Mouse (Mus musculus): ENCODE results near the gene Olfr1359. TPM values are rescaled to one million over a fixed set of nuclear protein-coding genes. Genes with fewer than 3 reads are reported as not detected.
"Not testable (repeated sequence)": the region's sequence is repeated elsewhere in the genome, so short reads cannot be mapped to it uniquely, and the experiment has no call there.

Olfr1359 gene
- polyA plus RNA-seq, 1 experiment from 2014 or later: not detected

GRCm38 (mm10) chr13:21722993-21723836 lies 25.3 kb downstream of the Olfr1359 start:
- Histone ChIP-seq H3K4me2 (ENCODE audit: low read depth, low read length) (peak overlapping the region; percentile 51; the same call in 1 of the 2 replicates), H3K36me3 (ENCODE audit: control insufficient read depth, insufficient read depth, low read length) (no peaks in the 10 kb centered on the region), H3K4me1 (ENCODE audit: control insufficient read depth, insufficient read depth, low read length) (peaks cover 8% of the 10 kb centered on the region), H3K27me3 (ENCODE audit: control insufficient read depth, insufficient read depth, low read length) (no peaks in the 10 kb centered on the region), H3K9me3 (replicated peaks; ENCODE audit: control insufficient read depth, low read length) (no peaks in the 10 kb centered on the region), H3K9ac (ENCODE audit: low read length) (no peak overlapping the region), H3K27ac (ENCODE audit: low read length) (peak overlapping the region; percentile 86; the same call in 1 of the 2 replicates), H3K4me3 (replicated peaks; ENCODE audit: low read length) (peak overlapping the region; percentile 50; the same call in 1 of the 2 replicates)
- ATAC-seq (ENCODE audit: insufficient read depth, low FRiP score): no peak
- 30% methylated on average over 5 of the region's 5 CpGs for WGBS

GRCm38 (mm10) chr13:21727948-21728572 lies 30.1 kb downstream of the Olfr1359 start:
- Histone ChIP-seq H3K4me2 (ENCODE audit: low read depth, low read length) (no peak overlapping the region), H3K9me3 (replicated peaks; ENCODE audit: control insufficient read depth, low read length) (no peaks in the 10 kb centered on the region), H3K9ac (ENCODE audit: low read length) (no peak overlapping the region), H3K4me3 (replicated peaks; ENCODE audit: low read length) (no peak overlapping the region), H3K4me1 (ENCODE audit: control insufficient read depth, insufficient read depth, low read length) (no peaks in the 10 kb centered on the region; the same call in 1 of the 2 replicates), H3K36me3 (ENCODE audit: control insufficient read depth, insufficient read depth, low read length) (no peaks in the 10 kb centered on the region), H3K27me3 (ENCODE audit: control insufficient read depth, insufficient read depth, low read length) (no peaks in the 10 kb centered on the region), H3K27ac (ENCODE audit: low read length) (no peak overlapping the region)
- WGBS: 33% methylated on average over 10 of the region's 11 CpGs
- no peak for ATAC-seq (ENCODE audit: insufficient read depth, low FRiP score)

- Histone ChIP-seq H3K27me3 (ENCODE audit: control insufficient read depth, insufficient read depth, low read length) (no peaks in the 10 kb centered on the region), H3K4me1 (ENCODE audit: control insufficient read depth, insufficient read depth, low read length) (no peaks in the 10 kb centered on the region), H3K9ac (ENCODE audit: low read length) (no peak overlapping the region), H3K9me3 (replicated peaks; ENCODE audit: control insufficient read depth, low read length) (no peaks in the 10 kb centered on the region), H3K4me3 (replicated peaks; ENCODE audit: low read length) (no peak overlapping the region), H3K36me3 (ENCODE audit: control insufficient read depth, insufficient read depth, low read length) (no peaks in the 10 kb centered on the region), H3K4me2 (ENCODE audit: low read depth, low read length) (no peak overlapping the region), H3K27ac (ENCODE audit: low read length) (no peak overlapping the region)
- WGBS: 54% methylated on average over 1 of the region's 1 CpGs
- no peak for ATAC-seq (ENCODE audit: insufficient read depth, low FRiP score)
Observed at GRCm38 (mm10) chr13:21729544-21729943, 31.6 kb downstream of the Olfr1359 start.

- H3K4me2 ChIP-seq (ENCODE audit: low read depth, low read length): no peak overlapping the region
- no peak overlapping the region for H3K27ac ChIP-seq (ENCODE audit: low read length)
- H3K4me3 ChIP-seq (replicated peaks; ENCODE audit: low read length): no peak overlapping the region
- H3K4me1 ChIP-seq (ENCODE audit: control insufficient read depth, insufficient read depth, low read length): 0 out of 2 replicates have a peak, but pooled peaks cover 2% of the 10 kb centered on the region
- H3K9ac ChIP-seq (ENCODE audit: low read length): no peak overlapping the region
- H3K36me3 ChIP-seq (ENCODE audit: control insufficient read depth, insufficient read depth, low read length): no peaks in the 10 kb centered on the region
- H3K27me3 ChIP-seq (ENCODE audit: control insufficient read depth, insufficient read depth, low read length): no peaks in the 10 kb centered on the region
- ATAC-seq (ENCODE audit: insufficient read depth, low FRiP score): no peak
- H3K9me3 ChIP-seq (replicated peaks; ENCODE audit: control insufficient read depth, low read length): no peaks in the 10 kb centered on the region
- WGBS: 79% methylated on average over 5 of the region's 5 CpGs
Observed at GRCm38 (mm10) chr13:21733466-21733865, 35.6 kb downstream of the Olfr1359 start.

GRCm38 (mm10) chr13:21734010-21734905 lies 36.3 kb downstream of the Olfr1359 start:
- peak; percentile 75 for ATAC-seq (ENCODE audit: insufficient read depth, low FRiP score)
- Histone ChIP-seq H3K9me3 (replicated peaks; ENCODE audit: control insufficient read depth, low read length) (no peaks in the 10 kb centered on the region), H3K4me3 (replicated peaks; ENCODE audit: low read length) (peak overlapping the region; percentile 51), H3K27ac (ENCODE audit: low read length) (peak overlapping the region; percentile 93), H3K36me3 (ENCODE audit: control insufficient read depth, insufficient read depth, low read length) (no peaks in the 10 kb centered on the region), H3K4me2 (ENCODE audit: low read depth, low read length) (peak overlapping the region; percentile 75), H3K27me3 (ENCODE audit: control insufficient read depth, insufficient read depth, low read length) (no peaks in the 10 kb centered on the region), H3K4me1 (ENCODE audit: control insufficient read depth, insufficient read depth, low read length) (0 out of 2 replicates have a peak, but pooled peaks cover 2% of the 10 kb centered on the region), H3K9ac (ENCODE audit: low read length) (peak overlapping the region; percentile 72)
- WGBS: under 1% methylated on average over 21 of the region's 21 CpGs

GRCm38 (mm10) chr13:21734906-21735767 lies 37.2 kb downstream of the Olfr1359 start, which contains the start of gene Hist1h4j:
Gene Hist1h4j, plus strand, starts transcription at chr13:21735064.
- WGBS: under 1% methylated on average over 47 of the region's 56 CpGs
- Histone ChIP-seq H3K27ac (ENCODE audit: low read length) (peak within 1 kb of the TSS; percentile 93), H3K9ac (ENCODE audit: low read length) (peak within 1 kb of the TSS; percentile 72), H3K4me2 (ENCODE audit: low read depth, low read length) (peak within 1 kb of the TSS; percentile 75), H3K4me3 (replicated peaks; ENCODE audit: low read length) (peak within 1 kb of the TSS; percentile 51)
- H3K9me3 ChIP-seq (replicated peaks; ENCODE audit: control insufficient read depth, low read length); H3K27me3 ChIP-seq (ENCODE audit: control insufficient read depth, insufficient read depth, low read length); H3K4me1 ChIP-seq (ENCODE audit: control insufficient read depth, insufficient read depth, low read length); H3K36me3 ChIP-seq (ENCODE audit: control insufficient read depth, insufficient read depth, low read length): not testable (repeated sequence)
- peak; percentile 93 for ATAC-seq (ENCODE audit: insufficient read depth, low FRiP score)

GRCm38 (mm10) chr13:21745006-21745405 lies 47.1 kb downstream of the Olfr1359 start:
- H3K4me2 ChIP-seq (ENCODE audit: low read depth, low read length): no peak overlapping the region
- WGBS: 34% methylated on average over 1 of the region's 1 CpGs
- no peak overlapping the region for H3K27ac ChIP-seq (ENCODE audit: low read length)
- peaks cover 7% of the 10 kb centered on the region for H3K4me1 ChIP-seq (ENCODE audit: control insufficient read depth, insufficient read depth, low read length)
- H3K9ac ChIP-seq (ENCODE audit: low read length): no peak overlapping the region
- H3K27me3 ChIP-seq (ENCODE audit: control insufficient read depth, insufficient read depth, low read length): no peaks in the 10 kb centered on the region
- no peaks in the 10 kb centered on the region for H3K9me3 ChIP-seq (replicated peaks; ENCODE audit: control insufficient read depth, low read length)
- H3K36me3 ChIP-seq (ENCODE audit: control insufficient read depth, insufficient read depth, low read length): no peaks in the 10 kb centered on the region; the same call in 1 of the 2 replicates
- H3K4me3 ChIP-seq (replicated peaks; ENCODE audit: low read length): no peak overlapping the region
- ATAC-seq (ENCODE audit: insufficient read depth, low FRiP score): no peak

Measured in stomach, embryonic 16.5 days (tissue).